Mouse (Mus musculus) macrophage (primary cell): Measurements from ENCODE around the gene Schip1. TPM values are rescaled to one million over a fixed set of nuclear protein-coding genes. Genes with fewer than 3 reads are reported as not detected.

ENCODE experiments used
- H3K27ac ChIP-seq: fragments of 350-480 bp; formaldehyde crosslinking; 2 replicates; pipeline ENCODE4 v1.9.0; 2021
- H3K36me3 ChIP-seq: fragments of 350-480 bp; formaldehyde crosslinking; 2 replicates; pipeline ENCODE4 v1.9.0; 2021; ENCODE audit errors: inconsistent target
- H3K4me3 ChIP-seq: fragments of 350-480 bp; formaldehyde crosslinking; 2 replicates; pipeline ENCODE4 v1.9.0; 2021; ENCODE audit errors: inconsistent target
- H3K79me2 ChIP-seq: fragments of 350-480 bp; formaldehyde crosslinking; 2 replicates; pipeline ENCODE4 v1.9.0; 2021; ENCODE audit errors: inconsistent target
- WGBS: methylation state at CpG from one replicate; pipeline ENCODE4 v1.1.7; 2026; ENCODE audit warnings: inconsistent platforms; ENCODE audit not compliant: missing documents; 5-methylcytosine and 5-hydroxymethylcytosine counted together
- polyA plus RNA-seq: library from polyadenylated mRNA; stranded (reverse); fragments of 250-400 nt; gene quantifications from 3 replicates; pipeline ENCODE4 v1.2.4, GENCODE M21; 2018; ENCODE audit warnings: inconsistent platforms

Gene Schip1
- polyA plus RNA-seq, 1 experiment from 2014 or later: not detected

GRCm38 (mm10) chr3:68196933-68197332 lies 132.3 kb downstream of the Schip1 start:
- H3K79me2 ChIP-seq: no peaks in the 10 kb centered on the region
- no peaks in the 10 kb centered on the region for H3K36me3 ChIP-seq
- H3K27ac ChIP-seq: no peak overlapping the region
- no peak overlapping the region for H3K4me3 ChIP-seq
- 60% methylated on average over 1 of the region's 1 CpGs for whole genome bisulfite sequencing

GRCm38 (mm10) chr3:68201214-68201613 lies 136.6 kb downstream of the Schip1 start:
- no peak overlapping the region for H3K27ac ChIP-seq
- no peak overlapping the region for H3K4me3 ChIP-seq
- no peaks in the 10 kb centered on the region for H3K36me3 ChIP-seq
- H3K79me2 ChIP-seq: no peaks in the 10 kb centered on the region
- WGBS: 91% methylated on average over 1 of the region's 1 CpGs

GRCm38 (mm10) chr3:68202162-68202902 lies 137.7 kb downstream of the Schip1 start:
- Histone ChIP-seq H3K27ac (no peak overlapping the region), H3K4me3 (no peak overlapping the region), H3K36me3 (no peaks in the 10 kb centered on the region), H3K79me2 (no peaks in the 10 kb centered on the region)
- 67% methylated on average over 4 of the region's 4 CpGs for WGBS

GRCm38 (mm10) chr3:68203934-68204467 lies 139.4 kb downstream of the Schip1 start:
- no peaks in the 10 kb centered on the region for H3K79me2 ChIP-seq
- WGBS: 86% methylated on average over 4 of the region's 4 CpGs
- no peak overlapping the region for H3K27ac ChIP-seq
- H3K4me3 ChIP-seq: no peak overlapping the region
- H3K36me3 ChIP-seq: no peaks in the 10 kb centered on the region

- WGBS: 90% methylated on average over 4 of the region's 4 CpGs
- no peaks in the 10 kb centered on the region for H3K36me3 ChIP-seq
- H3K79me2 ChIP-seq: no peaks in the 10 kb centered on the region
- no peak overlapping the region for H3K4me3 ChIP-seq
- no peak overlapping the region for H3K27ac ChIP-seq
These were observed 145.8 kb downstream of the Schip1 start for GRCm38 (mm10) chr3:68210422-68210821.

- H3K36me3 ChIP-seq: no peaks in the 10 kb centered on the region
- 18% methylated on average over 3 of the region's 3 CpGs for WGBS
- H3K27ac ChIP-seq: no peak overlapping the region
- no peaks in the 10 kb centered on the region for H3K79me2 ChIP-seq
- H3K4me3 ChIP-seq: no peak overlapping the region
These were observed 156.8 kb downstream of the Schip1 start for GRCm38 (mm10) chr3:68221452-68221851.

GRCm38 (mm10) chr3:68239887-68240286 lies 175.3 kb downstream of the Schip1 start:
- Histone ChIP-seq H3K79me2 (no peaks in the 10 kb centered on the region), H3K4me3 (no peak overlapping the region), H3K36me3 (no peaks in the 10 kb centered on the region), H3K27ac (no peak overlapping the region)
- 79% methylated on average over 2 of the region's 2 CpGs for WGBS

- WGBS: 72% methylated on average over 3 of the region's 3 CpGs
- no peak overlapping the region for H3K27ac ChIP-seq
- no peaks in the 10 kb centered on the region for H3K79me2 ChIP-seq
- H3K36me3 ChIP-seq: no peaks in the 10 kb centered on the region
- no peak overlapping the region for H3K4me3 ChIP-seq
These were observed 178.6 kb downstream of the Schip1 start for GRCm38 (mm10) chr3:68243239-68243638.

GRCm38 (mm10) chr3:68246154-68246553 lies 181.6 kb downstream of the Schip1 start:
- 71% methylated on average over 4 of the region's 4 CpGs for WGBS
- H3K4me3 ChIP-seq: no peak overlapping the region
- H3K27ac ChIP-seq: no peak overlapping the region
- no peaks in the 10 kb centered on the region for H3K36me3 ChIP-seq
- H3K79me2 ChIP-seq: no peaks in the 10 kb centered on the region

GRCm38 (mm10) chr3:68250589-68250988 lies 186.0 kb downstream of the Schip1 start:
- Histone ChIP-seq H3K79me2 (no peaks in the 10 kb centered on the region), H3K4me3 (no peak overlapping the region), H3K27ac (no peak overlapping the region), H3K36me3 (no peaks in the 10 kb centered on the region)
- 90% methylated on average over 2 of the region's 2 CpGs for WGBS

- H3K79me2 ChIP-seq: no peaks in the 10 kb centered on the region
- no peak overlapping the region for H3K4me3 ChIP-seq
- H3K27ac ChIP-seq: no peak overlapping the region
- no peaks in the 10 kb centered on the region for H3K36me3 ChIP-seq
- 80% methylated on average over 1 of the region's 1 CpGs for WGBS
These were observed 187.7 kb downstream of the Schip1 start for GRCm38 (mm10) chr3:68252335-68252734.

GRCm38 (mm10) chr3:68262304-68262703 lies 197.7 kb downstream of the Schip1 start:
- H3K27ac ChIP-seq: no peak overlapping the region
- H3K4me3 ChIP-seq: no peak overlapping the region
- H3K36me3 ChIP-seq: no peaks in the 10 kb centered on the region
- WGBS: 83% methylated on average over 6 of the region's 6 CpGs
- no peaks in the 10 kb centered on the region for H3K79me2 ChIP-seq

- H3K27ac ChIP-seq: no peak overlapping the region
- H3K36me3 ChIP-seq: no peaks in the 10 kb centered on the region
- H3K79me2 ChIP-seq: no peaks in the 10 kb centered on the region
- 93% methylated on average over 4 of the region's 4 CpGs for WGBS
- H3K4me3 ChIP-seq: no peak overlapping the region
These were observed 203.3 kb downstream of the Schip1 start for GRCm38 (mm10) chr3:68267905-68268304.

GRCm38 (mm10) chr3:68269251-68269650 lies 204.6 kb downstream of the Schip1 start:
- Histone ChIP-seq H3K36me3 (no peaks in the 10 kb centered on the region), H3K79me2 (no peaks in the 10 kb centered on the region), H3K27ac (no peak overlapping the region), H3K4me3 (no peak overlapping the region)
- WGBS: 82% methylated on average over 4 of the region's 4 CpGs

GRCm38 (mm10) chr3:68270246-68270645 lies 205.6 kb downstream of the Schip1 start:
- Histone ChIP-seq H3K4me3 (no peak overlapping the region), H3K27ac (no peak overlapping the region), H3K79me2 (no peaks in the 10 kb centered on the region), H3K36me3 (no peaks in the 10 kb centered on the region)
- 91% methylated on average over 6 of the region's 6 CpGs for WGBS
